ENCODE assay signal across 22 mouse cellular contexts in the genomic region with DNA sequence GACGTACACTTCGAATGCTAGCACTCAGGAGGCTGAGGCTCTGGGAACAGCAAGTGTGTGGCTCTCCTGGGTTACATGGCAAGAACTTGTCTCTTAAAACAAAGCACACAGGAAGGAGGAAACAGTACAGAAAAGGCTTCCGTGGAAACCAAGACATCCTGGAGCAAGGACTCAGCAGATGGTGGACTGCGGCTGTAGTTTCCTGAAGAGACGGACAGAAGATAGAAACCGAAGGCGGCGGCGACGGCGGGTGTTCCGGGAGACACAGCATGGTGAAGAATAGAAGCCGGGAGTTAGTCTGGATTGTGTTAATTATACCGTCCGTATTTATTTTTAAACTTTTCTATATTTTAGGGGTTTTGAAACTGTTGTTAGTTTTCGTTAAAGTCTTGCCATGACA. TPM values are rescaled to one million over a fixed set of nuclear protein-coding genes. Genes with fewer than 3 reads are reported as not detected.
DNase-seq lines count a peak whose midpoint lies in the region; ATAC-seq and TF ChIP-seq lines count a peak whose summit lies in the region.
"Had no signal": no experiment of that assay in that cellular context is flagged by ENCODE, and none has a peak within 500 bp of the region (broad histone marks: within the 10 kb centered on the region; RNA-seq: fewer than 3 reads in every experiment).

No protein-coding gene starts in this region.

- peak overlapping the region; percentile 18; the same call in 1 of the 2 replicates for H3K4me2 ChIP-seq in liver, postnatal 0 days (ENCODE audit: low read depth, low read length)
- H3K4me2 ChIP-seq: embryonic facial prominence, embryonic 13.5 days; heart, embryonic 11.5 days; liver, embryonic 13.5 days; neural tube, embryonic 12.5 days had no signal

- no peaks in the 10 kb centered on the region for H3K36me3 ChIP-seq in liver, postnatal 0 days (replicated peaks; ENCODE audit: insufficient read depth, low read length)
- H3K36me3 ChIP-seq: embryonic facial prominence, embryonic 13.5 days; forebrain, embryonic 10.5 days; G1E; liver, embryonic 13.5 days; neural tube, embryonic 12.5 days had no signal

- TF ChIP-seq CTCF in liver, postnatal 0 days (IDR thresholded peaks at IDR 0.05; ENCODE audit: low read depth) = no peak

- peaks cover 5% of the 10 kb centered on the region; the same call in 1 of the 2 replicates for H3K27me3 ChIP-seq in liver, postnatal 0 days (ENCODE audit: insufficient read depth, low read length)

- H3K4me3 ChIP-seq in liver, postnatal 0 days (ENCODE audit: low read depth, low read length) = no peak overlapping the region
- H3K4me3 ChIP-seq: embryonic facial prominence, embryonic 13.5 days; forebrain, embryonic 10.5 days; liver, embryonic 13.5 days; neural tube, embryonic 12.5 days had no signal

- no peaks in the 10 kb centered on the region for H3K4me1 ChIP-seq in liver, postnatal 0 days (ENCODE audit: insufficient read depth)
- H3K4me1 ChIP-seq: liver, embryonic 13.5 days; neural tube, embryonic 12.5 days had no signal

- no peak for TF ChIP-seq EP300 in liver, postnatal 0 days (IDR thresholded peaks at IDR 0.05; ENCODE audit: low read depth)

- H3K27ac ChIP-seq in liver, postnatal 0 days (ENCODE audit: low read depth) = no peak overlapping the region
- H3K27ac ChIP-seq: embryonic facial prominence, embryonic 13.5 days; forebrain, embryonic 10.5 days; liver, embryonic 13.5 days; neural tube, embryonic 12.5 days had no signal

- WGBS in liver, postnatal 0 days (ENCODE audit: insufficient replicate concordance) = 79% methylated on average over 16 of the region's 16 CpGs

- no peak for DNase-seq in liver, postnatal 0 days
- no peak for DNase-seq in liver
- DNase-seq in left cerebral cortex, postnatal 25 days (ENCODE audit: low spot score in 2 of 2) = peak; percentile 39 to 78
- peak; percentile 78 to 86 for DNase-seq in right cerebral cortex, postnatal 10 days (ENCODE audit: low spot score in 2 of 2)
- DNase-seq in cerebellum, postnatal 4 days (ENCODE audit: low spot score in 2 of 2) = no peak
- DNase-seq in kidney, postnatal 36 days = no peak
- no peak for DNase-seq in embryo, embryonic 10.5 days (ENCODE audit: low spot score)
- DNase-seq: cerebellum, adult 11-12 months; cerebellum, postnatal 36 days; gastrocnemius, postnatal 25 days; heart, postnatal 14 days; kidney, adult 11 months; kidney, postnatal 10 days; liver, embryonic 13.5 days; thymus, postnatal 36 days had no signal

- ATAC-seq in liver, postnatal 0 days = no peak
- ATAC-seq in common myeloid progenitor, adult 5-6 weeks (replicated peaks; ENCODE audit: low read depth, poor library complexity, severe bottlenecking) = 0 out of 2 replicates have a peak, but pooled peaks have one; percentile 15
- ATAC-seq: hindbrain, embryonic 16.5 days had no signal

- H3K9ac ChIP-seq in liver, postnatal 0 days (replicated peaks) = no peak overlapping the region
- H3K9ac ChIP-seq: embryonic facial prominence, embryonic 13.5 days; liver, embryonic 13.5 days; neural tube, embryonic 12.5 days had no signal

- H3K9me3 ChIP-seq in liver, postnatal 0 days (ENCODE audit: low read length) = no peaks in the 10 kb centered on the region
- H3K9me3 ChIP-seq: embryonic facial prominence, embryonic 13.5 days; liver, embryonic 13.5 days; neural tube, embryonic 12.5 days had no signal

- intact Hi-C loops in left cerebral cortex, postnatal 25 days (cut with DNase I) = no loop called here

RNA-seq across cellular contexts. Expression of gene Fbxl2, which starts 4.8 kb away (rescaled TPM):
- 0.25 and 0.32 TPM in 2 replicates for polyA plus RNA-seq in liver, postnatal 0 days (2015; fragmentation: Nextera tagmentation; extraction: Ambion mirVana)
- 0.49 and 0.78 TPM in 2 replicates for total RNA-seq in common myeloid progenitor, adult 5-6 weeks (2017)
- 10 to 100 TPM; 54.8 to 56.7 TPM for total RNA-seq in left cerebral cortex, postnatal 25 days (2021)

RNA-seq across cellular contexts. Expression of gene Susd5, which starts 6.2 kb away (rescaled TPM):
- not detected in 2 replicates for polyA plus RNA-seq in liver, postnatal 0 days (2015; fragmentation: Nextera tagmentation; extraction: Ambion mirVana)
- not detected in 2 replicates for total RNA-seq in common myeloid progenitor, adult 5-6 weeks (2017)
- 10 to 100 TPM; 10.4 to 12.9 TPM for total RNA-seq in left cerebral cortex, postnatal 25 days (2021)
- polyA plus RNA-seq: G1E; liver, embryonic 13.5 days had no signal

Comparison
In these comparisons a context has a peak if more than half of its experiments do, and no peak if none do; other contexts are left out.
1. DNase-seq: peak in left cerebral cortex, postnatal 25 days (2 of 2) and right cerebral cortex, postnatal 10 days (2 of 2); none in liver, postnatal 0 days (single experiment), liver (single experiment), cerebellum, postnatal 4 days (0 of 2), kidney, postnatal 36 days (0 of 2) and embryo, embryonic 10.5 days (single experiment).
2. RNA of gene Fbxl2, which starts 4.8 kb away (total RNA-seq): 54.8 to 56.7 TPM in left cerebral cortex, postnatal 25 days; 0.49 to 0.78 TPM in common myeloid progenitor, adult 5-6 weeks; every median in the first group is over 10 times any median in the second.
3. RNA of gene Susd5, which starts 6.2 kb away (total RNA-seq): 10.4 to 12.9 TPM in left cerebral cortex, postnatal 25 days; not detected in common myeloid progenitor, adult 5-6 weeks; every median in the first group is over 10 times any median in the second.